Mouse (Mus musculus): Measurements from ENCODE around the gene Nt5dc2. TPM values are rescaled to one million over a fixed set of nuclear protein-coding genes. Genes with fewer than 3 reads are reported as not detected.

Gene Nt5dc2
- polyA plus RNA-seq, 1 experiment from 2014 or later = 288 TPM

GRCm38 (mm10) chr14:31132491-31132975 lies 1.7 kb downstream of the Nt5dc2 start:
- Histone ChIP-seq H3K9me3 (replicated peaks; ENCODE audit: control insufficient read depth, low read length) (no peaks in the 10 kb centered on the region), H3K27me3 (ENCODE audit: control insufficient read depth, insufficient read depth, low read length) (no peaks in the 10 kb centered on the region), H3K36me3 (ENCODE audit: control insufficient read depth, insufficient read depth) (peaks cover 27% of the 10 kb centered on the region), H3K4me1 (ENCODE audit: control insufficient read depth, insufficient read depth, low read length) (peaks cover 34% of the 10 kb centered on the region), H3K27ac (ENCODE audit: low read length) (peak overlapping the region; percentile 40), H3K4me3 (ENCODE audit: low read length) (peak overlapping the region; percentile 71; the same call in 1 of the 2 replicates), H3K4me2 (ENCODE audit: low read depth, low read length) (peak overlapping the region; percentile 78), H3K9ac (ENCODE audit: low read length) (peak overlapping the region; percentile 45)
- WGBS = 81% methylated on average over 7 of the region's 7 CpGs
- no peak for ATAC-seq (replicated peaks; ENCODE audit: extremely low read depth, insufficient read depth, low FRiP score)

- Histone ChIP-seq H3K36me3 (ENCODE audit: control insufficient read depth, insufficient read depth) (peaks cover 29% of the 10 kb centered on the region), H3K9ac (ENCODE audit: low read length) (peak overlapping the region; percentile 33; the same call in 1 of the 2 replicates), H3K27me3 (ENCODE audit: control insufficient read depth, insufficient read depth, low read length) (no peaks in the 10 kb centered on the region), H3K4me3 (ENCODE audit: low read length) (no peak overlapping the region), H3K9me3 (replicated peaks; ENCODE audit: control insufficient read depth, low read length) (no peaks in the 10 kb centered on the region), H3K4me1 (ENCODE audit: control insufficient read depth, insufficient read depth, low read length) (peaks cover 34% of the 10 kb centered on the region), H3K4me2 (ENCODE audit: low read depth, low read length) (peak overlapping the region; percentile 78), H3K27ac (ENCODE audit: low read length) (peak overlapping the region; percentile 40)
- 54% methylated on average over 11 of the region's 11 CpGs for WGBS
- no peak for ATAC-seq (replicated peaks; ENCODE audit: extremely low read depth, insufficient read depth, low FRiP score)
Measured at GRCm38 (mm10) chr14:31133023-31133665, 2.3 kb downstream of the Nt5dc2 start.

GRCm38 (mm10) chr14:31134015-31135000 lies 3.5 kb downstream of the Nt5dc2 start:
- H3K4me2 ChIP-seq (ENCODE audit: low read depth, low read length) = no peak overlapping the region; the same call in 1 of the 2 replicates
- 79% methylated on average over 25 of the region's 25 CpGs for WGBS

GRCm38 (mm10) chr14:31135495-31136410 lies 4.9 kb downstream of the Nt5dc2 start:
- Histone ChIP-seq H3K4me1 (ENCODE audit: control insufficient read depth, insufficient read depth, low read length) (peaks cover 26% of the 10 kb centered on the region), H3K9ac (ENCODE audit: low read length) (no peak overlapping the region), H3K4me3 (ENCODE audit: low read length) (no peak overlapping the region), H3K4me2 (ENCODE audit: low read depth, low read length) (no peak overlapping the region), H3K9me3 (replicated peaks; ENCODE audit: control insufficient read depth, low read length) (no peaks in the 10 kb centered on the region), H3K27ac (ENCODE audit: low read length) (no peak overlapping the region), H3K27me3 (ENCODE audit: control insufficient read depth, insufficient read depth, low read length) (no peaks in the 10 kb centered on the region), H3K36me3 (ENCODE audit: control insufficient read depth, insufficient read depth) (peaks cover 48% of the 10 kb centered on the region)
- no peak for ATAC-seq (replicated peaks; ENCODE audit: extremely low read depth, insufficient read depth, low FRiP score)
- 94% methylated on average over 34 of the region's 34 CpGs for WGBS

More at GRCm38 (mm10) chr14:31134015-31135000, 3.5 kb downstream of the Nt5dc2 start:
- Histone ChIP-seq H3K27ac (ENCODE audit: low read length) (peak overlapping the region; percentile 0; the same call in 1 of the 2 replicates), H3K36me3 (ENCODE audit: control insufficient read depth, insufficient read depth) (peaks cover 40% of the 10 kb centered on the region), H3K4me3 (ENCODE audit: low read length) (no peak overlapping the region), H3K9me3 (replicated peaks; ENCODE audit: control insufficient read depth, low read length) (no peaks in the 10 kb centered on the region), H3K9ac (ENCODE audit: low read length) (no peak overlapping the region), H3K4me1 (ENCODE audit: control insufficient read depth, insufficient read depth, low read length) (peaks cover 36% of the 10 kb centered on the region), H3K27me3 (ENCODE audit: control insufficient read depth, insufficient read depth, low read length) (no peaks in the 10 kb centered on the region)
- no peak for ATAC-seq (replicated peaks; ENCODE audit: extremely low read depth, insufficient read depth, low FRiP score)

- Histone ChIP-seq H3K4me3 (ENCODE audit: low read length) (no peak overlapping the region), H3K4me1 (ENCODE audit: control insufficient read depth, insufficient read depth, low read length) (peaks cover 26% of the 10 kb centered on the region), H3K4me2 (ENCODE audit: low read depth, low read length) (no peak overlapping the region), H3K36me3 (ENCODE audit: control insufficient read depth, insufficient read depth) (peaks cover 54% of the 10 kb centered on the region), H3K9me3 (replicated peaks; ENCODE audit: control insufficient read depth, low read length) (no peaks in the 10 kb centered on the region), H3K27me3 (ENCODE audit: control insufficient read depth, insufficient read depth, low read length) (no peaks in the 10 kb centered on the region), H3K27ac (ENCODE audit: low read length) (no peak overlapping the region), H3K9ac (ENCODE audit: low read length) (no peak overlapping the region)
- WGBS = 83% methylated on average over 26 of the region's 26 CpGs
- no peak for ATAC-seq (replicated peaks; ENCODE audit: extremely low read depth, insufficient read depth, low FRiP score)
Measured at GRCm38 (mm10) chr14:31136411-31137280, 5.8 kb downstream of the Nt5dc2 start.

GRCm38 (mm10) chr14:31137281-31137595 lies 6.4 kb downstream of the Nt5dc2 start:
- no peak overlapping the region for H3K4me2 ChIP-seq (ENCODE audit: low read depth, low read length)
- H3K9me3 ChIP-seq (replicated peaks; ENCODE audit: control insufficient read depth, low read length) = 0 out of 2 replicates have a peak, but pooled peaks cover under 1% of the 10 kb centered on the region
- no peak overlapping the region for H3K4me3 ChIP-seq (ENCODE audit: low read length)
- H3K36me3 ChIP-seq (ENCODE audit: control insufficient read depth, insufficient read depth) = peaks cover 57% of the 10 kb centered on the region
- H3K27me3 ChIP-seq (ENCODE audit: control insufficient read depth, insufficient read depth, low read length) = no peaks in the 10 kb centered on the region
- peak overlapping the region; percentile 15 for H3K27ac ChIP-seq (ENCODE audit: low read length)
- no peak for ATAC-seq (replicated peaks; ENCODE audit: extremely low read depth, insufficient read depth, low FRiP score)
- H3K4me1 ChIP-seq (ENCODE audit: control insufficient read depth, insufficient read depth, low read length) = peaks cover 20% of the 10 kb centered on the region
- no peak overlapping the region for H3K9ac ChIP-seq (ENCODE audit: low read length)
- WGBS = 76% methylated on average over 10 of the region's 10 CpGs

- Histone ChIP-seq H3K27ac (ENCODE audit: low read length) (peak overlapping the region; percentile 15), H3K4me3 (ENCODE audit: low read length) (no peak overlapping the region), H3K9me3 (replicated peaks; ENCODE audit: control insufficient read depth, low read length) (0 out of 2 replicates have a peak, but pooled peaks cover 6% of the 10 kb centered on the region), H3K9ac (ENCODE audit: low read length) (no peak overlapping the region), H3K27me3 (ENCODE audit: control insufficient read depth, insufficient read depth, low read length) (no peaks in the 10 kb centered on the region), H3K4me2 (ENCODE audit: low read depth, low read length) (no peak overlapping the region), H3K36me3 (ENCODE audit: control insufficient read depth, insufficient read depth) (peaks cover 63% of the 10 kb centered on the region), H3K4me1 (ENCODE audit: control insufficient read depth, insufficient read depth, low read length) (peaks cover 14% of the 10 kb centered on the region)
- WGBS = 65% methylated on average over 11 of the region's 11 CpGs
- no peak for ATAC-seq (replicated peaks; ENCODE audit: extremely low read depth, insufficient read depth, low FRiP score)
Measured at GRCm38 (mm10) chr14:31137791-31138190, 6.9 kb downstream of the Nt5dc2 start.

Data from heart, embryonic 16.5 days (tissue).